Mouse (Mus musculus): ENCODE measurements around the gene Itpr1. TPM values are rescaled to one million over a fixed set of nuclear protein-coding genes. Genes with fewer than 3 reads are reported as not detected.

Gene Itpr1
- polyA plus RNA-seq, 2 experiments: 10.7 to 17.1 TPM

- Histone ChIP-seq H3K4me2 (replicated peaks; ENCODE audit: low read depth, low read length, severe bottlenecking) (peak overlapping the region; percentile 34), H3K9ac (ENCODE audit: low read depth, low read length, severe bottlenecking) (no peak overlapping the region; the same call in 1 of the 2 replicates), H3K9me3 (ENCODE audit: control insufficient read depth, low read length) (no peaks in the 10 kb centered on the region), H3K36me3 (ENCODE audit: control insufficient read depth, insufficient read depth, low read length) (no peaks in the 10 kb centered on the region), H3K4me3 (replicated peaks; ENCODE audit: low read length) (no peak overlapping the region), H3K27ac (replicated peaks; ENCODE audit: low read depth, low read length) (peak overlapping the region; percentile 84), H3K27me3 (ENCODE audit: control insufficient read depth, insufficient read depth, low read length) (no peaks in the 10 kb centered on the region), H3K4me1 (ENCODE audit: control insufficient read depth, insufficient read depth, low read length) (peaks cover 34% of the 10 kb centered on the region)
- no peak for TF ChIP-seq POLR2A (IDR thresholded peaks at IDR 0.05; ENCODE audit: borderline replicate concordance, extremely low read depth, insufficient read depth, insufficient read length)
- WGBS: 18% methylated on average over 14 of the region's 14 CpGs
- ATAC-seq (ENCODE audit: low FRiP score, low read depth): peak; percentile 43
- peak; percentile 82 for DNase-seq (ENCODE audit: low spot score)
Observed at GRCm38 (mm10) chr6:108457516-108458181, 244.8 kb downstream of the Itpr1 start.

GRCm38 (mm10) chr6:108458182-108458571 lies 245.3 kb downstream of the Itpr1 start:
- Histone ChIP-seq H3K27ac (replicated peaks; ENCODE audit: low read depth, low read length) (peak overlapping the region; percentile 84), H3K36me3 (ENCODE audit: control insufficient read depth, insufficient read depth, low read length) (no peaks in the 10 kb centered on the region), H3K9ac (ENCODE audit: low read depth, low read length, severe bottlenecking) (no peak overlapping the region), H3K9me3 (ENCODE audit: control insufficient read depth, low read length) (no peaks in the 10 kb centered on the region), H3K4me1 (ENCODE audit: control insufficient read depth, insufficient read depth, low read length) (peaks cover 34% of the 10 kb centered on the region), H3K4me3 (replicated peaks; ENCODE audit: low read length) (no peak overlapping the region), H3K4me2 (replicated peaks; ENCODE audit: low read depth, low read length, severe bottlenecking) (0 out of 2 replicates have a peak overlapping the region, but pooled peaks have one; percentile 34), H3K27me3 (ENCODE audit: control insufficient read depth, insufficient read depth, low read length) (no peaks in the 10 kb centered on the region)
- ATAC-seq (ENCODE audit: low FRiP score, low read depth) (peak; percentile 55), DNase-seq (ENCODE audit: low spot score) (peak; percentile 20)
- 9% methylated on average over 2 of the region's 2 CpGs for WGBS
- TF ChIP-seq POLR2A (IDR thresholded peaks at IDR 0.05; ENCODE audit: borderline replicate concordance, extremely low read depth, insufficient read depth, insufficient read length): no peak

GRCm38 (mm10) chr6:108458826-108459225 lies 245.9 kb downstream of the Itpr1 start:
- Histone ChIP-seq H3K27ac (replicated peaks; ENCODE audit: low read depth, low read length) (peak overlapping the region; percentile 84; the same call in 1 of the 2 replicates), H3K36me3 (ENCODE audit: control insufficient read depth, insufficient read depth, low read length) (no peaks in the 10 kb centered on the region), H3K4me3 (replicated peaks; ENCODE audit: low read length) (no peak overlapping the region), H3K4me2 (replicated peaks; ENCODE audit: low read depth, low read length, severe bottlenecking) (no peak overlapping the region), H3K4me1 (ENCODE audit: control insufficient read depth, insufficient read depth, low read length) (peaks cover 31% of the 10 kb centered on the region), H3K9ac (ENCODE audit: low read depth, low read length, severe bottlenecking) (no peak overlapping the region), H3K9me3 (ENCODE audit: control insufficient read depth, low read length) (no peaks in the 10 kb centered on the region), H3K27me3 (ENCODE audit: control insufficient read depth, insufficient read depth, low read length) (no peaks in the 10 kb centered on the region)
- DNase-seq (ENCODE audit: low spot score) (no peak), ATAC-seq (ENCODE audit: low FRiP score, low read depth) (no peak)
- no peak for TF ChIP-seq POLR2A (IDR thresholded peaks at IDR 0.05; ENCODE audit: borderline replicate concordance, extremely low read depth, insufficient read depth, insufficient read length)
- 84% methylated on average over 11 of the region's 11 CpGs for WGBS

GRCm38 (mm10) chr6:108464308-108464979 lies 251.5 kb downstream of the Itpr1 start:
- WGBS: 79% methylated on average over 8 of the region's 8 CpGs
- TF ChIP-seq POLR2A (IDR thresholded peaks at IDR 0.05; ENCODE audit: borderline replicate concordance, extremely low read depth, insufficient read depth, insufficient read length): no peak
- DNase-seq (ENCODE audit: low spot score) (no peak), ATAC-seq (ENCODE audit: low FRiP score, low read depth) (no peak)
- Histone ChIP-seq H3K9me3 (ENCODE audit: control insufficient read depth, low read length) (no peaks in the 10 kb centered on the region), H3K4me1 (ENCODE audit: control insufficient read depth, insufficient read depth, low read length) (no peaks in the 10 kb centered on the region), H3K27ac (replicated peaks; ENCODE audit: low read depth, low read length) (no peak overlapping the region), H3K4me3 (replicated peaks; ENCODE audit: low read length) (no peak overlapping the region), H3K27me3 (ENCODE audit: control insufficient read depth, insufficient read depth, low read length) (no peaks in the 10 kb centered on the region), H3K9ac (ENCODE audit: low read depth, low read length, severe bottlenecking) (no peak overlapping the region), H3K4me2 (replicated peaks; ENCODE audit: low read depth, low read length, severe bottlenecking) (no peak overlapping the region), H3K36me3 (ENCODE audit: control insufficient read depth, insufficient read depth, low read length) (no peaks in the 10 kb centered on the region)

GRCm38 (mm10) chr6:108465159-108465558 lies 252.3 kb downstream of the Itpr1 start:
- H3K36me3 ChIP-seq (ENCODE audit: control insufficient read depth, insufficient read depth, low read length): no peaks in the 10 kb centered on the region
- no peaks in the 10 kb centered on the region for H3K4me1 ChIP-seq (ENCODE audit: control insufficient read depth, insufficient read depth, low read length)
- ATAC-seq (ENCODE audit: low FRiP score, low read depth) (no peak), DNase-seq (ENCODE audit: low spot score) (no peak)
- WGBS: 88% methylated on average over 5 of the region's 5 CpGs
- H3K9me3 ChIP-seq (ENCODE audit: control insufficient read depth, low read length): no peaks in the 10 kb centered on the region
- H3K27me3 ChIP-seq (ENCODE audit: control insufficient read depth, insufficient read depth, low read length): no peaks in the 10 kb centered on the region
- H3K27ac ChIP-seq (replicated peaks; ENCODE audit: low read depth, low read length): no peak overlapping the region
- H3K4me2 ChIP-seq (replicated peaks; ENCODE audit: low read depth, low read length, severe bottlenecking): no peak overlapping the region
- H3K9ac ChIP-seq (ENCODE audit: low read depth, low read length, severe bottlenecking): no peak overlapping the region
- TF ChIP-seq POLR2A (IDR thresholded peaks at IDR 0.05; ENCODE audit: borderline replicate concordance, extremely low read depth, insufficient read depth, insufficient read length): no peak
- H3K4me3 ChIP-seq (replicated peaks; ENCODE audit: low read length): no peak overlapping the region
